Mouse (Mus musculus) liver, embryonic 12.5 days (tissue): ENCODE measurements around the gene Ldlrad3. TPM values are rescaled to one million over a fixed set of nuclear protein-coding genes. Genes with fewer than 3 reads are reported as not detected.

Source experiments
- ATAC-seq: fragments of 200-750 bp; cut with Nextera tagmentation; 2 replicates; pipeline ENCODE4 v1.8.0; 2017; ENCODE audit warnings: moderate number of reproducible peaks, mild to moderate bottlenecking, moderate library complexity
- H3K27ac ChIP-seq: fragments of 300-500 bp; sonication (generic); 2 replicates; pipeline ENCODE4 v1.5.1; 2016; ENCODE audit warnings: mild to moderate bottlenecking
- H3K27me3 ChIP-seq: fragments of 300-500 bp; sonication (generic); replicated peaks from 2 replicates; pipeline ENCODE4 v1.6.1; 2016; ENCODE audit warnings: mild to moderate bottlenecking, moderate library complexity
- H3K36me3 ChIP-seq: fragments of 300-500 bp; sonication (generic); 2 replicates; pipeline ENCODE4 v1.6.1; 2016; ENCODE audit warnings: mild to moderate bottlenecking, moderate library complexity
- H3K4me1 ChIP-seq: fragments of 300-500 bp; sonication (generic); 2 replicates; pipeline ENCODE4 v1.6.1; 2016
- H3K4me2 ChIP-seq: fragments of 300-500 bp; sonication (generic); 2 replicates; pipeline ENCODE4 v1.6.1; 2016; ENCODE audit warnings: mild to moderate bottlenecking, moderate library complexity
- H3K4me3 ChIP-seq: fragments of 300-500 bp; sonication (generic); 2 replicates; pipeline ENCODE4 v1.5.1; 2016; ENCODE audit warnings: mild to moderate bottlenecking, moderate library complexity
- H3K9ac ChIP-seq: fragments of 300-500 bp; sonication (generic); 2 replicates; pipeline ENCODE4 v1.6.1; 2016; ENCODE audit warnings: mild to moderate bottlenecking, moderate library complexity
- H3K9me3 ChIP-seq: fragments of 300-500 bp; sonication (generic); replicated peaks from 2 replicates; pipeline ENCODE4 v1.6.1; 2016; ENCODE audit warnings: mild to moderate bottlenecking, moderate library complexity
- WGBS: fragments of 180-500 bp; shearing (Covaris S2); methylation state at CpG from one replicate; pipeline ENCODE4 v1.1.7; 2016; ENCODE audit not compliant: insufficient replicate concordance; 5-methylcytosine and 5-hydroxymethylcytosine counted together
- polyA plus RNA-seq: library from polyadenylated mRNA; unstranded; fragments of >200 nt; fragmentation: Nextera tagmentation; extraction: Ambion mirVana; gene quantifications from 2 replicates; pipeline ENCODE4 v1.2.1, GENCODE M21; 2016

Gene Ldlrad3
- polyA plus RNA-seq, 1 experiment from 2014 or later = 8.2 TPM

DNA sequence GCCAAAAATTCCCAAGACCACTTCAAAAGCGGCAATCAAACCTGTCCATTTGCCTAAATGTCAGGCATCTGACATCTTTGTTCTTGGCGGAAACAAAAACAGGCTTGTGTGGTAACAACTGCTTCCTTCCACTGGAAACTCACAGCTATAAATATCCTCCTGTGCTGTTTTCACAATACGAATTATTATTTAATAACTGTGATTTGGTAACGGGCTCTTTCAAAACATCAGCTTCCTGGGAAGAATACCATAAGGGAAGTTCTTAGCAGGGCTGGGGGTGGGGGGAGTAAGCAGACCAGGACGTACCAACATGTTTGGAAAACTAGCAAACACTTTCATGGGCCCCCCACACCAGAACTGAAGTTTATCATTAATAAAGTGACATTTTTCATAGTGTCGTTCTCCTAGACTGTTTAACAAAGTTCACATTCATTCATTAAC is 31.4 kb downstream of the Ldlrad3 start:
- WGBS = 50% methylated on average over 6 of the region's 6 CpGs
- Histone ChIP-seq H3K4me3 (no peak overlapping the region), H3K27ac (no peak overlapping the region), H3K9me3 (no peaks in the 10 kb centered on the region), H3K4me2 (no peak overlapping the region), H3K27me3 (no peaks in the 10 kb centered on the region), H3K4me1 (peaks cover 14% of the 10 kb centered on the region), H3K36me3 (no peaks in the 10 kb centered on the region), H3K9ac (no peak overlapping the region)
- ATAC-seq = no peak

DNA sequence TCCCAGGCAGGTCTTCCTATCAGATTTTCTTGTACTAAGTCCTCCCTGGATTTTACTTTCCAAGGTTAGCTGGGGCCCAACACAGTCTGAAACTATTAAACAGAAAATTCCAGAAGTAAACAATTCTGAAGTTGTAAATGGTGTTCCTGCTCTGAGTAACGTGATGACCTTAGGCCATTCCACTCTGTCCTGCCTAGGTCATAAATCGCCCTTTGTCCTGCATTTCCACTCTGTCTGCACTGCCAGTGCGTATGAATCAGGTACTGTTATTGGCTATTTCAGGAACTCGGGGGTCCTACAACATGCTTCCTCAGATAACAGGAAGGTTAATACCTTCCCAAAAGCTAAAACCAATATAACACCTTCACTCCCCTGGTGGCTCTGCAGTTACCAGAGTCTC is 31.9 kb downstream of the Ldlrad3 start:
- H3K4me1 ChIP-seq = peaks cover 14% of the 10 kb centered on the region
- no peaks in the 10 kb centered on the region for H3K36me3 ChIP-seq
- H3K27me3 ChIP-seq = no peaks in the 10 kb centered on the region
- no peak overlapping the region for H3K4me2 ChIP-seq
- no peak for ATAC-seq
- H3K9me3 ChIP-seq = no peaks in the 10 kb centered on the region
- H3K27ac ChIP-seq = no peak overlapping the region
- H3K4me3 ChIP-seq = no peak overlapping the region
- H3K9ac ChIP-seq = no peak overlapping the region
- 58% methylated on average over 4 of the region's 4 CpGs for WGBS

DNA sequence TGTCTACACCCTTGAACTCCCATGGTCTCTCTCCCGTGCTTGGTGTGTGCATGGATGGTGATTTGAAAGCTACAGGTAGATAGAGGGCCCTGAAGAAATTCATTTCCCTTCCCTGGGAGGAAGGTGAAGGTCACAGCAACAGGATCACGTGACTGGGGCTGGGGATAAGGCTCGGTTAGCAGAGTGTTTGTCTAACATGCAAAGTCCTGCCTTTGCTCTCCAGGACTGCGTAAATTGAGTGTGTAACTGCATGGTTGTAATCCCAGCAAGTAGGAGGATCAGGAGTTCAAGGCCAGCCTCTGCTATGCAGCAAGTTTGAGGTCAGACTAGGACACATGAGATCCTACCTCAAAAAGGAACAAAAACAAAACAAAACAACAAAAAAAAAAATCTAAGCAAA is 32.7 kb downstream of the Ldlrad3 start:
- no peak overlapping the region for H3K27ac ChIP-seq
- H3K4me3 ChIP-seq = no peak overlapping the region
- no peak overlapping the region for H3K9ac ChIP-seq
- WGBS = 61% methylated on average over 4 of the region's 4 CpGs
- no peaks in the 10 kb centered on the region for H3K36me3 ChIP-seq
- H3K4me2 ChIP-seq = no peak overlapping the region
- H3K4me1 ChIP-seq = peaks cover 14% of the 10 kb centered on the region
- no peak for ATAC-seq
- no peaks in the 10 kb centered on the region for H3K27me3 ChIP-seq
- no peaks in the 10 kb centered on the region for H3K9me3 ChIP-seq

DNA sequence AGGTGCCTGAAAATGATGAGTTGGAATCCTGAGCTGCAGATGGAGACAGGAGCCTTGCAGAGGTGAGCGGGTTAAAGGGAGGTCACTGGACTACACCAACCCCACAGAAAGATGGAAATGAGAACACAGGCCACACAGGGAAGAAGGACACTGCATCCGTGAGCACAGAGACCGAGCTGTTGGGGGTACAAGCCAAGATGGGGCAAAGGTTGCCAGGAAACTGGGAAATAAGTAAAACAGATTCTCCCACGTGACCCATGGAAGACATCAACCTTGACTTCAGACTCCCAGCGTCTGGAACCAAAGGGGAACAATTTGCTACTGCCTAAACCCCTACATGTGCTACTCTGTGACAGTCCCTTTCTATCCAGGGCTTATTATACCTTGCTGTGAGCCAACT is 33.3 kb downstream of the Ldlrad3 start:
- no peak overlapping the region for H3K4me3 ChIP-seq
- 63% methylated on average over 5 of the region's 5 CpGs for WGBS

DNA sequence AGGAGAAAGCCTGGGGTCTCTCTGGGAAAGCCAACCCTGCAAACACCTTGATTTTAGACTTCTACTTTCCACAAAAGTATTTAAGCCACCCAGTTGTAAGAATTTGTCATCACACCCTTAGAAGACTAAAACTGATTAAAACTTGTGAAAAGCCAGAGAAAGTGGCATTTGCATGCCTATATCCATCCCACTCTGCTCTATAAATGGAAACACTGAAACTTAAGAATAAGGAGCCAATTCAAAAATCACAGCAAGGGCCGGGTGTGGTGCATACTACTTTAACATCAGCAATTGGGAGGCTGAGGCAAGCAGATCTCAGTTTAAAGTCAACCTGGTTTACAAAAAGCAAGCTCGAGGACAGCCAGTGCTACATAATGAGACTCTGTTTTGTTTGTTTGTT is 37.1 kb downstream of the Ldlrad3 start:
- Histone ChIP-seq H3K36me3 (no peaks in the 10 kb centered on the region), H3K9ac (no peak overlapping the region), H3K9me3 (no peaks in the 10 kb centered on the region), H3K4me3 (no peak overlapping the region), H3K4me1 (peaks cover 2% of the 10 kb centered on the region), H3K27me3 (no peaks in the 10 kb centered on the region), H3K4me2 (no peak overlapping the region), H3K27ac (no peak overlapping the region)
- WGBS = 56% methylated on average over 2 of the region's 2 CpGs
- no peak for ATAC-seq

More for the DNA sequence above, 33.3 kb downstream of the Ldlrad3 start:
- Histone ChIP-seq H3K36me3 (no peaks in the 10 kb centered on the region), H3K4me1 (peaks cover 14% of the 10 kb centered on the region), H3K9me3 (no peaks in the 10 kb centered on the region), H3K27me3 (no peaks in the 10 kb centered on the region), H3K4me2 (no peak overlapping the region), H3K9ac (no peak overlapping the region), H3K27ac (no peak overlapping the region)
- ATAC-seq = no peak

DNA sequence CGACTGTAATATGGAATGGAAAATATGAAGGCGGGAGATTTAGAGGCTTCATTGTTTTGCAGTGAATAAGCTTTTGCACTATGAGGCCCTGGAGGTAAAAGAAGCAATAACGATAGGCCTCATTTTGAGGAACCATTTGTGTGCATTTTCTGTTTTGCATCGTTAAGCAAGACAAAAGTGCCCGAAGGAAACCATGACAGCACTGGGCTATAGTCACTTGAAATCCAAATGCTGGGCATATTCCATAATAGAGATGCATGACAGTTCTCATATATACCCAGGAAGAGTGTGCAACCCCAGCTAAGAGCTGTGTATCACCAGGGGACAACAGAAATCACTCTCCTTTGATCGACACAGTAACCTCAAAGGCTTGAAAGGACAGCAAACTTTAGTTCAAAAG is 38.1 kb downstream of the Ldlrad3 start:
- WGBS = 74% methylated on average over 6 of the region's 6 CpGs
- Histone ChIP-seq H3K36me3 (no peaks in the 10 kb centered on the region), H3K4me1 (no peaks in the 10 kb centered on the region), H3K9ac (no peak overlapping the region), H3K9me3 (no peaks in the 10 kb centered on the region), H3K27ac (no peak overlapping the region), H3K4me2 (no peak overlapping the region), H3K27me3 (no peaks in the 10 kb centered on the region), H3K4me3 (no peak overlapping the region)
- no peak for ATAC-seq

DNA sequence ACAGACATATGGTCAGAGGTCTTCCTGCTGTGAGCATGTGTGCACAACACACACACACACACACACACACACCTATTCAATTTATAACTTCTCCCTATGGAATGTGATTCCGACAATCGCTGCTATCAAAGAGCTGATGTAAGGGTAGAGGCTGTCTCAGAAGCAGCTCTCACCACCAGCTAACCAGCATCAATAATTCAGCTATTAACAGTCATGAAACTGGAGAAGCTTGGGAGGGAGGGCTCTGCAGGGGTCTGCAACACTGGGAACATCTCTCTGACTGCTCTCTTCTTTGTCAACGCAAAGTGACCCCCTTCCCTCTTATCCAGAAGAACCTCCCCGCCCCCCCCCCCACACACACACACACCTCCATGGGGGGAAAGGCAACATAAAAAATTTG is 38.6 kb downstream of the Ldlrad3 start:
- 0 out of 2 replicates have a peak, but pooled peaks cover 3% of the 10 kb centered on the region for H3K4me1 ChIP-seq
- H3K9me3 ChIP-seq = no peaks in the 10 kb centered on the region
- no peaks in the 10 kb centered on the region for H3K36me3 ChIP-seq
- no peak overlapping the region for H3K27ac ChIP-seq
- H3K27me3 ChIP-seq = no peaks in the 10 kb centered on the region
- 84% methylated on average over 3 of the region's 4 CpGs for WGBS
- no peak for ATAC-seq
- H3K4me2 ChIP-seq = no peak overlapping the region
- no peak overlapping the region for H3K9ac ChIP-seq
- no peak overlapping the region for H3K4me3 ChIP-seq

DNA sequence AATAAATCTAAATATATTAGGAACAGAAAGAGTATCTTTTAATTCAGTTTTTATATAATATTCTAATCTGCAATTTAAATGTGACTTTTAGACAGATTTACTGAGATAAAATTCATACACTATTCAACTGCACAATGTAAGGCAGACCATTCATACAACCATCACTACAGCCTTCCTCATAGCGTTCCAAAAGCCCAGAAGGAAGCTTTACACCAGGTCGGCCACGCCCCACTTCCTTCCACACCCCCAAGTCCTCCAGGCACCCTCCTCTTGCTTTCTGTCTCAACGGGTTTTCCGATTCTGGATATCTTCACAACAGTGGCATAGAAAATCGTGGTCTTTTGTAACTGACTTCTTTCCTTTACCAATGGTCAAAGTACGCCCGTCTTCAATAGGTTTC is 39.8 kb downstream of the Ldlrad3 start:
- no peaks in the 10 kb centered on the region for H3K36me3 ChIP-seq
- H3K4me3 ChIP-seq = no peak overlapping the region
- H3K4me2 ChIP-seq = no peak overlapping the region

DNA sequence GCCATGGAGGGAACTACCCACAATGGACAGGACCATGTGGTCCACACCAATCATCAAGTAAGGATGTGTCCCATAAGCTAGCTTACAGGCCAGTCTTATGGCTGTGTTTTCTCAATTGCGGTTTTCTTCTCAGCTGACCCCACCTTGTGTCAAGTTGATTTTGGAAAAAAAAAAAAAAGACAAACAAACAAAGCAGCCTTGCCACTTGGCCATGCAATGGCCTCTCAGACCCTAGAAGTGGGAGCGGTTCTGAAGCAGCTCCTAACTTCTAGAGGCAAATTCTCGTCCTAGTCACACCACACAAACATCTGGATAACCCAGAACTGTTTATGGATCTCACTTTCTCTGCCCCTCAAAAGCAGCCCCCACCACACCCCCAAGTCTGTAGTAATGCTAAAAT is 41.1 kb downstream of the Ldlrad3 start:
- ATAC-seq = no peak
- no peaks in the 10 kb centered on the region for H3K27me3 ChIP-seq
- H3K4me1 ChIP-seq = 0 out of 2 replicates have a peak, but pooled peaks cover 3% of the 10 kb centered on the region
- H3K4me3 ChIP-seq = no peak overlapping the region
- H3K27ac ChIP-seq = no peak overlapping the region
- H3K4me2 ChIP-seq = no peak overlapping the region
- 78% methylated on average over 3 of the region's 3 CpGs for WGBS
- H3K36me3 ChIP-seq = no peaks in the 10 kb centered on the region
- H3K9ac ChIP-seq = no peak overlapping the region
- no peaks in the 10 kb centered on the region for H3K9me3 ChIP-seq

More for the DNA sequence above, 39.8 kb downstream of the Ldlrad3 start:
- no peak overlapping the region for H3K27ac ChIP-seq
- no peaks in the 10 kb centered on the region for H3K9me3 ChIP-seq
- 67% methylated on average over 8 of the region's 8 CpGs for WGBS
- 0 out of 2 replicates have a peak, but pooled peaks cover 3% of the 10 kb centered on the region for H3K4me1 ChIP-seq
- no peak overlapping the region for H3K9ac ChIP-seq
- ATAC-seq = no peak
- no peaks in the 10 kb centered on the region for H3K27me3 ChIP-seq

DNA sequence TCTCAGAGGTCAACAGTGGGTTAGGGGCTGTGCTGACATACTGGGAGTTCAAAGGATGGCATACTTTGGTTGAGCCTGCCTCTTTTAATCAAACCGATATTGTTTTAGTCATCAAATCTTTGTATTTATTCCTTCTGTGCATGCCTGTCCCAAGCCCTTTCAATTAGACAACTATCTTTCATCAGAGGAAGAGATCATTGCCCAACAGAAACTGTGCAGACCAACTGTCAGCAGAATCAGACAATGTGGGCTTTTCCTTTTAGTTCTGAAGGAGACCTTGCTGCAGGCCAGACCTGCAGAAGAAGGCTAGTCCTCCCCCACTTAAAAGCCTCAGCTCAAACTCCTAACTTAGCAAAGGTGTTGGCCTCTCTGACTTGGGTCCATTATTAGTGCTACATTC is 41.9 kb downstream of the Ldlrad3 start:
- Histone ChIP-seq H3K36me3 (no peaks in the 10 kb centered on the region), H3K9ac (no peak overlapping the region), H3K4me3 (no peak overlapping the region), H3K4me1 (0 out of 2 replicates have a peak, but pooled peaks cover 3% of the 10 kb centered on the region), H3K27me3 (no peaks in the 10 kb centered on the region), H3K4me2 (no peak overlapping the region), H3K9me3 (no peaks in the 10 kb centered on the region), H3K27ac (no peak overlapping the region)
- ATAC-seq = no peak
- WGBS = 83% methylated on average over 1 of the region's 1 CpGs

DNA sequence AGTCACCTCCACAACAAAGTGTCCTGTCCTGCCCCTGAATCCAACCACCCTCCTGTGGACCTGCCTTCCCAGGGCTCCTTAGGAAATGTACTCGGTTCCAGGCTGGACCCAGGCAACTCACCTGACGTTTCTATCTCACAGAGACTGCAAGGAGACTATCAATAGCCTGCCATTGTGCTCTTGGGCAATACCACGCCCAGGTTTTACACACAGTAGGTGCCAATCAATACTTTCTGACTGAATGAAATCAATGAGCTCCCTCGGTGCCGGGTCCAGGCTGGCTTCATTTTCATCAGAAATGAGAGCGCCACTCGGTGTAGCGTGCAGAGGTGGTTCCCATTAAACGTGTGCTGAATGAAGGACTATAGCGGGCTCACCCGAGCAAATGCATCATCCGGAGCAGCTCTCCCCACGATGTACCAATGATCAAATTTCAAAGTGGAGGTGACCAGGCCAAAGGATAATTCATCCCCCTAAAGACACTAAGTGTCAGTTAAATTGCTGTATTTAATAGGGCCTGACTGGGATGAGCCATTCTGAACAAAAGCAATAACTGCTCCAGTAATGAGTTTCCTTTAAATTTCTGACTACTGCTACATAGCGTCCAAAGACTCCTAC is 43.4 kb downstream of the Ldlrad3 start:
- Histone ChIP-seq H3K27me3 (no peaks in the 10 kb centered on the region), H3K4me1 (peaks cover 11% of the 10 kb centered on the region; the same call in 1 of the 2 replicates), H3K27ac (no peak overlapping the region), H3K4me3 (no peak overlapping the region), H3K9ac (no peak overlapping the region), H3K36me3 (no peaks in the 10 kb centered on the region), H3K9me3 (no peaks in the 10 kb centered on the region), H3K4me2 (no peak overlapping the region)
- no peak for ATAC-seq
- WGBS = 75% methylated on average over 14 of the region's 14 CpGs

DNA sequence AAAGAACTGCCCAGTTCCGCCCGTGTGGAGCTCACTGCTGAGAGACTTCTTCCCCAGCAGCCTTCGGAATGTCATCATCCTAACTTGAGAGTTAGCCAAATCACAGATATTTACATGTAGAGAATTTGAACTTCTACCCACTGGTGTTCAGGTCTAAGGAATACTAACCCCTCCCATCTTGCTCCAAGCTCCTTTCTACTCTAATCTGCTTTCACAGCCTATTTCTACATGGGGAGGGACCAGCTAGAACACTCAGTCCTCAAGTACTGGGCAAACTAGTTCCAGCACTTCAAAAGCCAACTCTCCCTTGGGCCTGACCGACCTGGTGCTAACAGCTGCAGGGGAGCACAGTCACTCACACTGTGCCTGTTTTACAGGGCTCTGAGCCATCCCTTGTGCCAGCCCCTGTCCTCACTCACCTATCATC is 44.0 kb downstream of the Ldlrad3 start:
- no peaks in the 10 kb centered on the region for H3K9me3 ChIP-seq
- H3K36me3 ChIP-seq = no peaks in the 10 kb centered on the region
- no peak overlapping the region for H3K4me2 ChIP-seq
- ATAC-seq = no peak
- no peak overlapping the region for H3K27ac ChIP-seq
- no peaks in the 10 kb centered on the region for H3K27me3 ChIP-seq
- H3K9ac ChIP-seq = no peak overlapping the region
- WGBS = 66% methylated on average over 4 of the region's 4 CpGs
- H3K4me3 ChIP-seq = no peak overlapping the region
- peaks cover 15% of the 10 kb centered on the region; the same call in 1 of the 2 replicates for H3K4me1 ChIP-seq

DNA sequence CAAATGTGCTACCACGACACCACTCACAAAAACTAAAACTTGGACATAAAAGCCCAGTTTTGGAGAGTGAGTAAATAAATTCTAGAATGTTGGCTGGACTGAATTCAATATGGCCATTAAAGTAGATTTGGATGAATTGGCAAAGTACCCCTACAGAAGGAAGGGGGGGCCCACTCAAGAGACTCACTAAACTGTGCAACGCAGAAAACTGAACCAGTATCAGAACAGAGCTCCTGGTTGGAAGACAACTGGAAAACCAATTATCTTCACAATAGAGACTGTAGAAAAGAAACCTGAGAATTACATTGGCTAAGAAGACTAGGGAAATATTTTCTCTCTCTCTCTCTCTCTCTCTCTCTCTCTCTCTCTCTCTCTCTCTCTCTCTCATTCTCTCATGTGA is 45.0 kb downstream of the Ldlrad3 start:
- no peaks in the 10 kb centered on the region for H3K36me3 ChIP-seq
- H3K4me3 ChIP-seq = no peak overlapping the region
- WGBS = 78% methylated on average over 2 of the region's 2 CpGs
- H3K4me2 ChIP-seq = no peak overlapping the region
- H3K9me3 ChIP-seq = no peaks in the 10 kb centered on the region
- no peak overlapping the region for H3K9ac ChIP-seq
- H3K4me1 ChIP-seq = peaks cover 15% of the 10 kb centered on the region; the same call in 1 of the 2 replicates
- ATAC-seq = no peak
- no peaks in the 10 kb centered on the region for H3K27me3 ChIP-seq
- no peak overlapping the region for H3K27ac ChIP-seq
